Mouse (Mus musculus) neural tube, embryonic 11.5 days (tissue): ENCODE results near the gene Aifm1. TPM values are rescaled to one million over a fixed set of nuclear protein-coding genes. Genes with fewer than 3 reads are reported as not detected.
"Not testable (repeated sequence)": the region's sequence is repeated elsewhere in the genome, so short reads cannot be mapped to it uniquely, and the experiment has no call there.

Experiments used
- ATAC-seq: fragments of 200-750 bp; cut with Nextera tagmentation; 2 replicates; pipeline ENCODE4 v1.8.0; 2017; ENCODE audit warnings: moderate number of reproducible peaks, mild to moderate bottlenecking, moderate TSS enrichment, moderate library complexity; ENCODE audit not compliant: insufficient read depth, low FRiP score, low TSS enrichment
- DNase-seq: peaks from one replicate; pipeline ENCODE4 v3.0.0-alpha.2; 2015; ENCODE audit warnings: low spot score
- H3K27ac ChIP-seq: fragments of 300-500 bp; sonication (generic); 2 replicates; pipeline ENCODE4 v1.5.1; 2014; ENCODE audit warnings: low read depth, mild to moderate bottlenecking, low read length
- H3K27me3 ChIP-seq: fragments of 300-500 bp; sonication (generic); 2 replicates; pipeline ENCODE4 v1.6.1; 2014; ENCODE audit warnings: mild to moderate bottlenecking, low read length, mixed read lengths; ENCODE audit not compliant: control insufficient read depth, insufficient read depth
- H3K36me3 ChIP-seq: fragments of 300-500 bp; sonication (generic); 2 replicates; pipeline ENCODE4 v1.6.1; 2014; ENCODE audit warnings: mild to moderate bottlenecking, low read length, moderate library complexity, mixed read lengths; ENCODE audit not compliant: control insufficient read depth, insufficient read depth
- H3K4me1 ChIP-seq: fragments of 300-500 bp; sonication (generic); 2 replicates; pipeline ENCODE4 v1.6.1; 2014; ENCODE audit warnings: low read length, mixed read lengths; ENCODE audit not compliant: control insufficient read depth, insufficient read depth
- H3K4me2 ChIP-seq: fragments of 300-500 bp; sonication (generic); 2 replicates; pipeline ENCODE4 v1.6.1; 2014; ENCODE audit warnings: low read depth, mild to moderate bottlenecking, moderate library complexity
- H3K4me3 ChIP-seq: fragments of 300-500 bp; sonication (generic); 2 replicates; pipeline ENCODE4 v1.5.1; 2014; ENCODE audit warnings: low read depth, low read length
- H3K9ac ChIP-seq: fragments of 300-500 bp; sonication (generic); 2 replicates; pipeline ENCODE4 v1.6.1; 2014; ENCODE audit warnings: mild to moderate bottlenecking, low read length
- H3K9me3 ChIP-seq: fragments of 300-500 bp; sonication (generic); 2 replicates; pipeline ENCODE4 v1.6.1; 2016; ENCODE audit warnings: low read length; ENCODE audit not compliant: control insufficient read depth
- WGBS: fragments of 180-500 bp; shearing (Covaris S2); extraction: QIAGEN DNeasy Blood & Tissue Kit; methylation state at CpG from one replicate; pipeline ENCODE4 v1.1.7; 2014; 5-methylcytosine and 5-hydroxymethylcytosine counted together
- polyA plus RNA-seq: library from polyadenylated mRNA; unstranded; fragments of >200 nt; fragmentation: Nextera tagmentation; extraction: Ambion mirVana; gene quantifications from 2 replicates; pipeline ENCODE4 v1.2.1, GENCODE M21; 2014

The Aifm1 gene
- polyA plus RNA-seq, 1 experiment from 2014 or later = 72.3 TPM

DNA sequence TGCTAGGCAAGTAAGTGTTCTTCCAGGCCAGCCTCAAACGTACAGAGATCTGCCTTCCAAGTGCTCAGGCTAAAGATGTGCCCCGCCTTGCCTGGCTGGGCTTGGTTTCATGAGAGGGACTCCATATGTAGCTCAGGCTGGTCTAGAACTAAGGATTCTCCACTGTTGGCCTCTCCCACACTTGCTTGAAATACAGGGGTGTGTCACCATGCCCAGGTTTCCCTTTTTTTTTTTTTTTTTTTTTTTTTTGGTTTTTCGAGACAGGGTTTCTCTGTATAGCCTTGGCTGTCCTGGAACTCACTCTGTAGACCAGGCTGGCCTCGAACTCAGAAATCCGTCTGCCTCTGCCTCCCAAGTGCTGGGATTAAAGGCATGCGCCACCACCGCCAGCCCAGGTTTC is 77.3 kb downstream of the Aifm1 start:
- ATAC-seq, H3K27ac ChIP-seq, H3K4me2 ChIP-seq, H3K4me1 ChIP-seq, H3K4me3 ChIP-seq, H3K9ac ChIP-seq, DNase-seq, H3K27me3 ChIP-seq, H3K9me3 ChIP-seq, H3K36me3 ChIP-seq: not testable (repeated sequence)
- WGBS = 87% methylated on average over 6 of the region's 7 CpGs

DNA sequence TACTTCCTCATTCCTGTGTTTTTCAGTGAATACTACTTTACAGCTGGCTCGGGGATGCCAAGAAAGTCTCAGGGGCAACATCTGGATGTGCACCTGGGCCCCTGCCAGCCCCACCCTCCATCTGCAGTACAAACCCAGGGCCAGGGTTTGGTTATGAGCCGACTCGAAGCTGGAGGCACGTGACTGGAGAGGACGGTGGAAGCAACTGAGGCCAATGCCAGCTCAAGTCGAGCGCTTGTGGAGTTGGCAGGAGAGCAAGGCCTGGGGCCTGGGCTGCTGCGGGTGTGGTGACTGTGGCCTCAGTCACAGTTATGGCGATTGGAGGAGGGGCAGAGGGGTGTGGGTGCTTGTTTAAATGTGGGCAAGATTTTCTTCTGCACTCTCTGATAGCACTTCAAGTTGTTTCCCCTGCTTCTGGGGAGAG is 77.9 kb downstream of the Aifm1 start:
- H3K27me3 ChIP-seq = no peaks in the 10 kb centered on the region
- ATAC-seq (no peak), DNase-seq (no peak)
- no peak overlapping the region for H3K4me3 ChIP-seq
- H3K9me3 ChIP-seq = no peaks in the 10 kb centered on the region
- no peak overlapping the region for H3K4me2 ChIP-seq
- no peak overlapping the region for H3K9ac ChIP-seq
- no peaks in the 10 kb centered on the region for H3K36me3 ChIP-seq
- no peak overlapping the region for H3K27ac ChIP-seq
- no peaks in the 10 kb centered on the region for H3K4me1 ChIP-seq
- WGBS = 84% methylated on average over 9 of the region's 9 CpGs

DNA sequence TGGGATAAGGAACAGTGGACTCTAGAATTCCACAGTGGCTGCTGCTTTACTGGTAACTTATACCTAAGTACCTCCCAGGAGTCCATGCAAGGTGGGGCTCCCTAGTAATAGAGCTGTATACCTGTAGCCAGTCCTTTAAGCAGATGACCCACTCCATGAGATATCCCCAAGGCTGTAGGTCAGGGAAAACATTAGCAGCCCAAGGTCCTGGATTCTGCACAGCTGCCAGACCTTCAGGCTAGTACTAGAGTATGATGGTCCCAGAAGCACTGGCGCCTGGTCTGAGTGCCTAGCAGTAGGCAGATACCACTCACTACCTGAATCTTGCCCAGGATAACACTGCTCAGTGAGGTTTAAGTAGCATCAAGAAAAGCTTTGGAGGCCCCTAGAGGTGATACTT is 79.1 kb downstream of the Aifm1 start:
- Histone ChIP-seq H3K4me3 (no peak overlapping the region), H3K4me2 (no peak overlapping the region), H3K27me3 (no peaks in the 10 kb centered on the region), H3K9me3 (no peaks in the 10 kb centered on the region), H3K36me3 (no peaks in the 10 kb centered on the region), H3K4me1 (no peaks in the 10 kb centered on the region), H3K27ac (no peak overlapping the region), H3K9ac (no peak overlapping the region)
- DNase-seq (no peak), ATAC-seq (no peak)
- 88% methylated on average over 1 of the region's 1 CpGs for WGBS

DNA sequence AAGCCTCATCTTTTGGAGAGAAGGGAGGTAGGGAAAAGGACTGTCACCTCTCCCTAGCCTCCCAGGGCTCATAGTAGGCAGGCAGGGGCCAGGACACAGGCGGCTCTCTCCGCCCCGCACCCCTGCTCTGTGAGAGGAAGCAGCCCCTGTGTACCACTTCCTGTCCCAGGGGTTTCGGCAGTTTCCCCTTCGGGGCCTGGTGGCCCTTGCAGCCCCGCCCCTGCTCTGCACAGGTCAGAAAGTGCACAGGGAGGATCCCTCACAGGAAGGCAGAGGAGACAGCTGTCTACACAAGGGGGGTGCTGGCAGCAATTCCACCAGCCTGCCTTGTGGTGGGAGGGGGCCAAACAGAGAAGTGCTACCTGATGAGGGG is 79.8 kb downstream of the Aifm1 start:
- no peak overlapping the region for H3K9ac ChIP-seq
- 42% methylated on average over 4 of the region's 6 CpGs for WGBS
- no peaks in the 10 kb centered on the region for H3K36me3 ChIP-seq
- H3K4me1 ChIP-seq = no peaks in the 10 kb centered on the region
- H3K4me3 ChIP-seq = no peak overlapping the region
- H3K4me2 ChIP-seq = no peak overlapping the region
- DNase-seq (no peak), ATAC-seq (no peak)
- no peaks in the 10 kb centered on the region for H3K27me3 ChIP-seq
- no peaks in the 10 kb centered on the region for H3K9me3 ChIP-seq
- no peak overlapping the region for H3K27ac ChIP-seq

DNA sequence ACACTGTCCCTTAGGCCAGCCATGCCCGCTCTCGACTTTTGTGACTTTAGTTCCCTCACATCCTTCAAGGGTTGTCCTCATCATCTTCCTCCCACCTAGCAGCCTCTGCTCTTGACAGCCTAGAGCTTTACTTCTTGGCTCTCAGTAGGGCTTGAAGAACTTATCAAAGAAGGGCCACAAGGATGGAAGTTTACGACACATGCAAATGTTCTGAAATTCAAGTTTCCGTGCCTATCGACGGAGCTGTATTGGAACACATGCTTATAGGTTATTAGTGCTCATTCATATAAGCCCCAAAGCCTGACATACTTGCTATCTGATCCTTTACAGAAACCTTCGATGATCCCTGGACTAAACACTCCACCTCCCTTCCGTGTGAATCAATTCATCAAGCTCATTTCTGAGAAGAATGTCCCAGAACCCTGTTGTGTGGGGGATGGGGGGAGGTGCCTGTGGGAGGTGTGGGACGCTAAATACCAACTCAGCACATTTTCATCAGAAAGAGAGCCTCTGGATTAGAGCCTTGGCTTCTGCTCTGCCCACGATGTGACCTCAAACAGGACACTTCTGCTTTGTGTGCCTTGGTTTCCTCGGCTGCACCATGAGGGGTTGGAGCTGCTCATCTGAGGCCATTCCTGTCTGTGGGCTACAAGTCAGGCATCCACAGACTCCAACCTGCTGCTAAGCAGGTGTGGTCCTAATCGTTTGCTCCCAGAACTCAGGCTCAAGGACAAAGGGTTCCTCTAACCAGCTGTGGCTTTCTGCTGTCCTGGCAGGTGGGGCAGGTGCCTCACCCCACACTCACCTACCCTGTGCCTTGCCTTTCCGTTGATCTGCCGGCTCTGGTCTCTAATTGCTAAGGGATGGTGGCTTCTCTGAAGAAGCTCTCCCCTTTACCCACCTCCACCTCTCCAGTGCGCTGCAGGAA is 80.5 kb downstream of the Aifm1 start:
- no peaks in the 10 kb centered on the region for H3K27me3 ChIP-seq
- H3K4me1 ChIP-seq = no peaks in the 10 kb centered on the region
- DNase-seq (no peak), ATAC-seq (no peak)
- no peak overlapping the region for H3K9ac ChIP-seq
- H3K36me3 ChIP-seq = no peaks in the 10 kb centered on the region
- 66% methylated on average over 15 of the region's 15 CpGs for WGBS
- H3K27ac ChIP-seq = no peak overlapping the region
- no peak overlapping the region for H3K4me2 ChIP-seq
- no peaks in the 10 kb centered on the region for H3K9me3 ChIP-seq
- H3K4me3 ChIP-seq = no peak overlapping the region

DNA sequence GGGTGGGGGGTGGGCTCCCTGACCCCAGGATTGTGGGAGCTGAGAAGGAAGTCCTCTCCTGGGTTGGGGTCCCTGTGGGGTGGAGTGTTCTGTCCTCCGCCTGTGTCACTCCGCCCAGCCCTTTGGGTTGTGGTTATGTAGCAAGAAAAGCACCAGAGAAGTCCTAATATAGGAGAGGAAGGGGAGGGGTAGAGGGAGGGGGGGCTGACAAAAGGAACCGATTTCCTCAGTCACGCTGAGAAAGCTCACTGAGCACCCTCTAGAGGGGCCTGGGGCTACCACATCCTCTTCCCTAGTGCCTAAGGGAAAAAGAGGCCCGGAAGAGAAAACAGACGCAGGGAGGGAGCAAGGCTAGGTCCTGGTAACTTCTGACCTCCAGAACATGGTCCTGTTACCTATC is 83.8 kb downstream of the Aifm1 start:
- Histone ChIP-seq H3K36me3 (no peaks in the 10 kb centered on the region), H3K9me3 (no peaks in the 10 kb centered on the region), H3K27me3 (no peaks in the 10 kb centered on the region), H3K4me1 (no peaks in the 10 kb centered on the region), H3K4me3 (no peak overlapping the region), H3K9ac (no peak overlapping the region), H3K27ac (no peak overlapping the region), H3K4me2 (no peak overlapping the region)
- ATAC-seq (no peak), DNase-seq (no peak)
- 39% methylated on average over 6 of the region's 6 CpGs for WGBS

DNA sequence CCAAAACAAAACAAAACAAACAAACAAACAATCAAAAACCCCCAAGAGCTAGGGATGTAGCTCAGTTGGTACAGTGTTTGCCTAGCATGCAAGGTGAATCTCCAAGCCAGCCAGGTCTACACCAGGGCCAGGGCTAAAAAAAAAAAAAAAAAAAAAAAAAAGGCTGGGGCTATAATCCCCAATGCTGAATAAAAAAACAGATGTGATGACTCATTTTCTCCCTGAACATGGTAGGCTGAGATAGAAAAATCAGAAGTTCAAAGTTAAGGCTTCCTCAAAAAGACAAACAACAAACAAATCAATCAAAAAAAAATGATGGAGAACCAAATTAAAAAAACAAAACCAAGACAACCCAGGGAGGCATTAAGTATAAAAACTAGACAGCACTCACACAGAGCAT is 84.3 kb downstream of the Aifm1 start:
- Histone ChIP-seq H3K4me1 (no peaks in the 10 kb centered on the region), H3K9ac (no peak overlapping the region), H3K36me3 (no peaks in the 10 kb centered on the region), H3K27ac (no peak overlapping the region), H3K4me2 (no peak overlapping the region), H3K27me3 (no peaks in the 10 kb centered on the region), H3K4me3 (no peak overlapping the region), H3K9me3 (no peaks in the 10 kb centered on the region)
- DNase-seq (no peak), ATAC-seq (no peak)

DNA sequence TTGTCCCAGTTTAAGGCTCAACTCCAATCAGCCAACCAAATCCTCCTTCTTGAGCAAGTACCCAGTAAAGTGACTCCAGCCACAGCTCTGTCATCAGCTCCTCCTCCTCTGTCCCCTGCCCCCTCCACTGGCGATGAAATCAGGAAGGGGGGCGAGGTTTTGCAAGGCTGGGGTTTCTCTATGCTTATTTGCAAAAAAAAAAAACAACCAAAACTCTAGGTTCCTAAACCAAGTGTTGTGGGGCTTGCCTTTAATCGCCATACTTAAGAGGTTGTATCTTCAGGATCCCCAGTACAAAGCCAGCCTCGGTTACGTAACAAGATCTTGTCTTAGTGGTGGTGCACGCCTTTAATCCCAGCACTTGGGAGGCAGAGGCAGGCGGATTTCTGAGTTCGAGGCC is 84.7 kb downstream of the Aifm1 start:
- Histone ChIP-seq H3K4me3 (no peak overlapping the region), H3K27ac (no peak overlapping the region), H3K4me1 (no peaks in the 10 kb centered on the region), H3K9ac (no peak overlapping the region), H3K36me3 (no peaks in the 10 kb centered on the region), H3K4me2 (no peak overlapping the region), H3K27me3 (no peaks in the 10 kb centered on the region), H3K9me3 (no peaks in the 10 kb centered on the region)
- ATAC-seq (no peak), DNase-seq (no peak)
- 89% methylated on average over 7 of the region's 8 CpGs for WGBS

DNA sequence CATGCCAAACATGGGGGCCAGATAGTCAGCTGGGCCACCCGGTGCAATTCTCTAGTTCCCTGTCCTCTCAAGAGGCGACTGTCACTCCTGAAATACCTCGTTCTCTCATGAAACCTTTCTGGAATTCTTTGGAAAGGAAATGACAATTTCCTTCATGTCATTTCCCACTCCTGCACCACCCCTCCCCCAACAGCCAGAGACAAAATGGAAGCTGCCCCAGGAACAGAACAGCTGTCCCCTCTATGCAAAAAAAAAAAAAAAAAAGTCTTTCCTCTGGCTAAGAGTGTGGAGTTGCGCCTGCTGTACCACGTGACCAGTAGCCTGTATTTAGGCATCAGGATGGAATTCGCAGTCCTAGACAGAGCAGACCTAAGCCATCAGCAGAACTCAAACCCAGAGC is 85.1 kb downstream of the Aifm1 start:
- H3K27me3 ChIP-seq = no peaks in the 10 kb centered on the region
- H3K9me3 ChIP-seq = no peaks in the 10 kb centered on the region
- no peaks in the 10 kb centered on the region for H3K4me1 ChIP-seq
- H3K9ac ChIP-seq = no peak overlapping the region
- DNase-seq (no peak), ATAC-seq (no peak)
- H3K4me3 ChIP-seq = no peak overlapping the region
- WGBS = 84% methylated on average over 6 of the region's 6 CpGs
- H3K36me3 ChIP-seq = no peaks in the 10 kb centered on the region
- H3K4me2 ChIP-seq = no peak overlapping the region
- no peak overlapping the region for H3K27ac ChIP-seq
